Mouse (Mus musculus): Measurements from ENCODE around the gene Rptor. TPM values are rescaled to one million over a fixed set of nuclear protein-coding genes. Genes with fewer than 3 reads are reported as not detected.
"Not testable (repeated sequence)": the region's sequence is repeated elsewhere in the genome, so short reads cannot be mapped to it uniquely, and the experiment has no call there.

The Rptor gene
- polyA plus RNA-seq, 1 experiment, result 26.2 TPM

- DNase-seq, result no peak
- H3K4me1 ChIP-seq (ENCODE audit: control insufficient read depth, insufficient read depth, low read length), result no peaks in the 10 kb centered on the region; the same call in 1 of the 2 replicates
- TF ChIP-seq POLR2A (IDR thresholded peaks at IDR 0.05; ENCODE audit: borderline replicate concordance, extremely low read depth, low read depth, low read length) (no peak), CTCF (IDR thresholded peaks at IDR 0.05; ENCODE audit: insufficient read depth, low read length) (no peak)
- H3K4me3 ChIP-seq (replicated peaks; ENCODE audit: extremely low read depth, low read depth, low read length), result no peak overlapping the region
- 54% methylated on average over 9 of the region's 9 CpGs for WGBS
Observed at GRCm38 (mm10) chr11:119640491-119640890, 37.8 kb downstream of the Rptor start.

GRCm38 (mm10) chr11:119641831-119642381 is 39.2 kb downstream of the Rptor start:
- no peak for TF ChIP-seq CTCF (IDR thresholded peaks at IDR 0.05; ENCODE audit: insufficient read depth, low read length)
- no peak for TF ChIP-seq POLR2A (IDR thresholded peaks at IDR 0.05; ENCODE audit: borderline replicate concordance, extremely low read depth, low read depth, low read length)
- 86% methylated on average over 9 of the region's 9 CpGs for WGBS
- no peak for DNase-seq
- Histone ChIP-seq H3K4me3 (replicated peaks; ENCODE audit: extremely low read depth, low read depth, low read length) (no peak overlapping the region), H3K4me1 (ENCODE audit: control insufficient read depth, insufficient read depth, low read length) (no peaks in the 10 kb centered on the region; the same call in 1 of the 2 replicates)

- TF ChIP-seq CTCF (IDR thresholded peaks at IDR 0.05; ENCODE audit: insufficient read depth, low read length) (no peak), POLR2A (IDR thresholded peaks at IDR 0.05; ENCODE audit: borderline replicate concordance, extremely low read depth, low read depth, low read length) (no peak)
- no peak overlapping the region for H3K4me3 ChIP-seq (replicated peaks; ENCODE audit: extremely low read depth, low read depth, low read length)
- peaks cover 3% of the 10 kb centered on the region for H3K4me1 ChIP-seq (ENCODE audit: control insufficient read depth, insufficient read depth, low read length)
- WGBS, result 79% methylated on average over 7 of the region's 7 CpGs
- no peak for DNase-seq
Observed at GRCm38 (mm10) chr11:119643347-119643746, 40.6 kb downstream of the Rptor start.

GRCm38 (mm10) chr11:119644140-119644539 is 41.4 kb downstream of the Rptor start:
- DNase-seq, result no peak
- Histone ChIP-seq H3K4me3 (replicated peaks; ENCODE audit: extremely low read depth, low read depth, low read length) (no peak overlapping the region), H3K4me1 (ENCODE audit: control insufficient read depth, insufficient read depth, low read length) (peaks cover 4% of the 10 kb centered on the region)
- 41% methylated on average over 7 of the region's 7 CpGs for WGBS
- TF ChIP-seq POLR2A (IDR thresholded peaks at IDR 0.05; ENCODE audit: borderline replicate concordance, extremely low read depth, low read depth, low read length) (no peak), CTCF (IDR thresholded peaks at IDR 0.05; ENCODE audit: insufficient read depth, low read length) (no peak)

- Histone ChIP-seq H3K4me1 (ENCODE audit: control insufficient read depth, insufficient read depth, low read length) (peaks cover 4% of the 10 kb centered on the region), H3K4me3 (replicated peaks; ENCODE audit: extremely low read depth, low read depth, low read length) (no peak overlapping the region)
- DNase-seq, result no peak
- WGBS, result 89% methylated on average over 14 of the region's 14 CpGs
- no peak for TF ChIP-seq CTCF (IDR thresholded peaks at IDR 0.05; ENCODE audit: insufficient read depth, low read length)
- TF ChIP-seq POLR2A (IDR thresholded peaks at IDR 0.05; ENCODE audit: borderline replicate concordance, extremely low read depth, low read depth, low read length), result no peak
Observed at GRCm38 (mm10) chr11:119644612-119645379, 42.1 kb downstream of the Rptor start.

- no peak for TF ChIP-seq POLR2A (IDR thresholded peaks at IDR 0.05; ENCODE audit: borderline replicate concordance, extremely low read depth, low read depth, low read length)
- TF ChIP-seq CTCF (IDR thresholded peaks at IDR 0.05; ENCODE audit: insufficient read depth, low read length), result no peak
- peaks cover 4% of the 10 kb centered on the region for H3K4me1 ChIP-seq (ENCODE audit: control insufficient read depth, insufficient read depth, low read length)
- no peak overlapping the region for H3K4me3 ChIP-seq (replicated peaks; ENCODE audit: extremely low read depth, low read depth, low read length)
- no peak for DNase-seq
Observed at GRCm38 (mm10) chr11:119650456-119650855, 47.8 kb downstream of the Rptor start.

- Histone ChIP-seq H3K4me1 (ENCODE audit: control insufficient read depth, insufficient read depth, low read length) (peaks cover 7% of the 10 kb centered on the region), H3K4me3 (replicated peaks; ENCODE audit: extremely low read depth, low read depth, low read length) (no peak overlapping the region)
- TF ChIP-seq POLR2A (IDR thresholded peaks at IDR 0.05; ENCODE audit: borderline replicate concordance, extremely low read depth, low read depth, low read length) (no peak), CTCF (IDR thresholded peaks at IDR 0.05; ENCODE audit: insufficient read depth, low read length) (no peak)
- 79% methylated on average over 9 of the region's 9 CpGs for WGBS
- no peak for DNase-seq
Observed at GRCm38 (mm10) chr11:119653336-119653735, 50.6 kb downstream of the Rptor start.

DNA sequence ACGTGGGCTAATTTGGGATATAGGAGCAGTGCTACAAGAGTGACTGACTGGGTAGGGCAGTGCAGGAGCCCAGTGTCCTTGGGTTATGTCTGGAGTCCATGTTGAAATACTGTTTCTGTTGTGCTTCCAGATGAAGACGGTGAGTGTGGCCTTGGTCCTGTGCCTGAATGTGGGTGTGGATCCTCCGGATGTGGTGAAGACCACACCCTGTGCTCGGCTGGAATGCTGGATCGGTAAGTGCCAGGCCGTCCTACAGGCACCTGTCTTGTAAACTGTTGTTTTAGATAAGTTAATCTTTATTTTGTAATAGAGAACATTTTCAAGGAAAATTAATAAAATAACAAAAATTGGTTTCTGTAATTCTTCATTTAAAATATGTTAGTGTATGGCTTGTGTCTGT is 54.8 kb downstream of the Rptor start:
- TF ChIP-seq POLR2A (IDR thresholded peaks at IDR 0.05; ENCODE audit: borderline replicate concordance, extremely low read depth, low read depth, low read length) (no peak), CTCF (IDR thresholded peaks at IDR 0.05; ENCODE audit: insufficient read depth, low read length) (no peak)
- DNase-seq, result no peak

GRCm38 (mm10) chr11:119659296-119659695 is 56.6 kb downstream of the Rptor start:
- Histone ChIP-seq H3K4me3 (replicated peaks; ENCODE audit: extremely low read depth, low read depth, low read length) (no peak overlapping the region), H3K4me1 (ENCODE audit: control insufficient read depth, insufficient read depth, low read length) (peaks cover 5% of the 10 kb centered on the region)
- WGBS, result 89% methylated on average over 3 of the region's 3 CpGs
- DNase-seq, result no peak
- TF ChIP-seq POLR2A (IDR thresholded peaks at IDR 0.05; ENCODE audit: borderline replicate concordance, extremely low read depth, low read depth, low read length), result no peak
- no peak for TF ChIP-seq CTCF (IDR thresholded peaks at IDR 0.05; ENCODE audit: insufficient read depth, low read length)

More for the DNA sequence above, 54.8 kb downstream of the Rptor start:
- peaks cover 5% of the 10 kb centered on the region for H3K4me1 ChIP-seq (ENCODE audit: control insufficient read depth, insufficient read depth, low read length)
- no peak overlapping the region for H3K4me3 ChIP-seq (replicated peaks; ENCODE audit: extremely low read depth, low read depth, low read length)
- WGBS, result 47% methylated on average over 6 of the region's 6 CpGs

- not testable (repeated sequence) for DNase-seq
Observed at GRCm38 (mm10) chr11:119661479-119661878, 58.8 kb downstream of the Rptor start.

More at GRCm38 (mm10) chr11:119661479-119661878, 58.8 kb downstream of the Rptor start:
- H3K4me1 ChIP-seq (ENCODE audit: control insufficient read depth, insufficient read depth, low read length); H3K4me3 ChIP-seq (replicated peaks; ENCODE audit: extremely low read depth, low read depth, low read length): not testable (repeated sequence)
- WGBS, result 69% methylated on average over 4 of the region's 4 CpGs
